Mouse (Mus musculus): ENCODE measurements around the gene Prepl. TPM values are rescaled to one million over a fixed set of nuclear protein-coding genes. Genes with fewer than 3 reads are reported as not detected.

Prepl gene
- polyA plus RNA-seq, 1 experiment from 2014 or later, result 31.1 TPM

DNA sequence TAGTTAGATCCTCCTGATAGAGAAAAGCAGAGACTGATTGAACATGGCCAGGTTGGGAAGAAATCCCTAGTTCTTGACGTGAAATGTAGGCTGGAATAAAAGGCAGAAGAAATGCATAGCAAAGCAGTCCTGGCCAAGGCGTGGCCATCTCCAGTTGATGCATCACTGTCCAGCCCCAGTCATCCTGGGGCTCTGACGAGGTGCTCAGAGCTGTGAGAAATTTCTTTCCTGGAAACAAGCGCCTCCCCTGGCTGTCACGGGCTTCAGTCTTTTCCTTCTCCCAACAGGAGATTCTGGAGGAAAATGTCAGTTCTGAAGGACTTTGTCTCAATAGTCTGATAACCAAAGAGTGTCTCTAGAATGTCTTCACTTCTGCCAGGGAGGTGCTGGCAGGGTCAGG lies 59.4 kb downstream of the Prepl start:
- WGBS, result 83% methylated on average over 5 of the region's 5 CpGs
- Histone ChIP-seq H3K4me3 (no peak overlapping the region), H3K9me3 (no peaks in the 10 kb centered on the region), H3K27me3 (ENCODE audit: poor library complexity, severe bottlenecking) (no peaks in the 10 kb centered on the region), H3K27ac (no peak overlapping the region), H3K36me3 (replicated peaks) (no peaks in the 10 kb centered on the region), H3K4me1 (no peaks in the 10 kb centered on the region)
- no peak for DNase-seq (ENCODE audit: extremely low spot score, low spot score)

DNA sequence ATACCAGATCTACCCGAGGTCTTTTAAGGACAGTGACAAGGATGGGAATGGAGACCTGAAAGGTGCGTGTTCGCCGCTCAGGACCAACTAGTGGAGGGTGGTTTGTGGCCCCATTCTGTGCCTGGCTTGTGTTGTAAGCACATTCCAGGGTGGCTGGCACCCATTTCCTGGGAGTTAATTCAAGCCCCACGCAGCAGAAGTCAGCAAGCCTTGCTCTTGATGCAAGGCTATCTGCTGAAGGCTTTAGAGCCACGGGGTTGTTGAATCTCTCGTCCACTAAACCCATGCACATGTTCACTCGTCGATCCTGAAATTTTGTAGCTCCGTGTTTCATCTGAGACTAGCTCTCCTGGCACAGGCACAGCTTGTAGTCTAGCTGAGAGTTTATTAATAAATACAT lies 61.2 kb downstream of the Prepl start:
- DNase-seq (ENCODE audit: extremely low spot score, low spot score), result no peak
- WGBS, result 93% methylated on average over 10 of the region's 10 CpGs
- H3K27ac ChIP-seq, result no peak overlapping the region
- peaks cover 4% of the 10 kb centered on the region for H3K4me1 ChIP-seq
- no peaks in the 10 kb centered on the region for H3K9me3 ChIP-seq
- H3K36me3 ChIP-seq (replicated peaks), result peaks cover 8% of the 10 kb centered on the region; the same call in 1 of the 2 replicates
- no peaks in the 10 kb centered on the region for H3K27me3 ChIP-seq (ENCODE audit: poor library complexity, severe bottlenecking)
- H3K4me3 ChIP-seq, result no peak overlapping the region

DNA sequence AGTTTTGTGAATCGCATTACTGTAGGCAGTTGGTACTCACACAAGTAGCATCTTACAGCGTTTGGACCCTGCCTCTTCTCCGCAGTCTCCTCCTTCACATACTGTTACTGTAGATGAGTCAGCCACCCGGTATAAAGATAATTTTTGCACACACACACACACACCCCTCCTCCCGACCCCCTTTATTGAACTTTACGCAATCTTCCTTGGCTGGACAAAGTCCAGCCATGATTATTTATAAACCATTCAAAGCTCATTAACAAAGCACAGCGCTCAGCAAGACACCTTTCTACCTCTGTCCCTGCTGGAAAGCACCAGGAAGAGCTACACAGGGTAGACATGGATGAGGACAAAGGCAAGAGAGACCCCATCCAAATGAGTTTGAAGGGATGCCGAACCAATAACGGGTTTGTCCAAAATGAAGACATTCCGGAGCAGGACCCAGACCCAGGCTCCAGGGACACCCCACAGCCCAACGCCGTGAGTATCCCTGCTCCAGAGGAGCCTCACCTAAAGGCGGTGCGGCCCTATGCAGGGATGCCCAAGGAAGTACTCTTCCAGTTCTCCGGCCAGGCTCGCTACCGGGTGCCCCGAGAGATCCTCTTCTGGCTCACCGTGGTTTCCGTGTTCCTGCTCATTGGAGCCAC lies 61.8 kb downstream of the Prepl start, which contains the start of gene Slc3a1:
Gene Slc3a1 (plus strand): TSS at position 284 of the 647 bp plus-strand sequence.
- 92% methylated on average over 20 of the region's 20 CpGs for whole genome bisulfite sequencing
- no peak within 1 kb of the TSS for H3K4me3 ChIP-seq
- DNase-seq (ENCODE audit: extremely low spot score, low spot score), result no peak
- H3K9me3 ChIP-seq, result no peaks in the 10 kb centered on the region
- no peaks in the 10 kb centered on the region for H3K27me3 ChIP-seq (ENCODE audit: poor library complexity, severe bottlenecking)
- H3K27ac ChIP-seq, result no peak within 1 kb of the TSS
- H3K36me3 ChIP-seq (replicated peaks), result peaks cover 8% of the 10 kb centered on the region; the same call in 1 of the 2 replicates
- peaks cover 5% of the 10 kb centered on the region for H3K4me1 ChIP-seq

DNA sequence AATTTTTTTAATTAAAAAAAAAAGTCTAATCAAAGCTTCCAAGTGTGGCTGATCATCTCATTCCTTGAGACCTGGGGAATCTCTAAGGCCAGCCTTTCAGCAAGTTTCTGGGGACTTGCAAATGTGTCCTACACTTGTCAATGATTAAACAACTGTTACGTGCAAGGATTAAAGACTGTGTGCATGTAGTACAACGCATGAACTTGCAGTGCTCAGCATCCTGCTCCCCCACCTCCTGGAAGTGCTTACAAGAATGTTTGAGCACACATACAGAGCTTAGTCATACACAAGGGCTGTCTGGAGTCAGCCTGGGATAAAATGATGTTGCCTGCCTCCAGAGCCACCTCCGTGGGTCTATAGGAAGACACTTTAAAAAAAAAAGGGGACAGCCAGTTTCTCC lies 62.8 kb downstream of the Prepl start:
- 88% methylated on average over 3 of the region's 3 CpGs for WGBS
- Histone ChIP-seq H3K4me1 (peaks cover 5% of the 10 kb centered on the region), H3K27me3 (ENCODE audit: poor library complexity, severe bottlenecking) (no peaks in the 10 kb centered on the region), H3K4me3 (no peak overlapping the region), H3K9me3 (no peaks in the 10 kb centered on the region), H3K36me3 (replicated peaks) (peaks cover 8% of the 10 kb centered on the region; the same call in 1 of the 2 replicates), H3K27ac (no peak overlapping the region)
- DNase-seq (ENCODE audit: extremely low spot score, low spot score), result no peak

DNA sequence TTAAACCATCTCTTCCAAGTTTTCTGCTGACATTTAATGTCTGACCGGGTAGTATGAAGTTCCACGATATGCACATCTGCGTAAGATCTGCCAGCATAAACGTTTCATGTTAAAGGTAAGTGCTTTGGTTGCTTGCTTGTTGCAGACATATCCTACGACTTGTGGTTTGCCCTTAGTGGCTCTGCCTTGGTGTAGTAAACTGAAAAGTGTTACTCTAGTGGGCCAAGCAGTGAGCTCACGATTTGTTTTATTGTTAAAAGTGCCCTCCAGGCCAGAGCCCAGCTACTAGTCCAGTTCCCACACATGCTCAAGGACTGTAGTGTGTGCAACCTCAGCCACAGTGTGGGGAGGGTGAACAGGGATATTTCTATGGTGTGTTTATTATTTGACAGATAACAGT lies 63.6 kb downstream of the Prepl start:
- WGBS, result 92% methylated on average over 6 of the region's 6 CpGs
- no peak for DNase-seq (ENCODE audit: extremely low spot score, low spot score)

DNA sequence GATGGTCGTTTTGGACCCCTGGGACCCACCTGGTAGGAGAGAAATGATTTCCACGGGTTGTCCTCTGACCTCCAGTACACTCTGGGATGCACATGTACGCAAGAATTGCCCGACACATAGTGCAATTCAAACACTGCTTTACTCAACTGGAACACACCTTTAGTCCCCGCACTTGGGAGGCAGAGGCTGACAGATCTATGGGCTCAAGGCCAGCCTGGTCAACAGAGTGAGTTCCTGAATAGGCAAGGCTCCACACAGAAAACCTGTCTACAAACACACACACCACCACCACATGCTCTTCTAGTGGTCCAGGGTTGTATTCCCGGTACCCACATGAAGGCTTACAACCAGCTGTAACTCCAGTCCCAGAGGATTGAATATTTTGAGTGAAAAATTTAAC lies 64.9 kb downstream of the Prepl start:
- H3K4me3 ChIP-seq, result no peak overlapping the region
- no peaks in the 10 kb centered on the region for H3K9me3 ChIP-seq
- WGBS, result 93% methylated on average over 6 of the region's 6 CpGs
- no peak for DNase-seq (ENCODE audit: extremely low spot score, low spot score)
- no peak overlapping the region for H3K27ac ChIP-seq
- no peaks in the 10 kb centered on the region for H3K27me3 ChIP-seq (ENCODE audit: poor library complexity, severe bottlenecking)
- peaks cover 8% of the 10 kb centered on the region; the same call in 1 of the 2 replicates for H3K36me3 ChIP-seq (replicated peaks)
- peaks cover 5% of the 10 kb centered on the region for H3K4me1 ChIP-seq

More for the DNA sequence above, 63.6 kb downstream of the Prepl start:
- Histone ChIP-seq H3K4me3 (no peak overlapping the region), H3K9me3 (no peaks in the 10 kb centered on the region), H3K27ac (no peak overlapping the region), H3K4me1 (peaks cover 5% of the 10 kb centered on the region), H3K36me3 (replicated peaks) (peaks cover 8% of the 10 kb centered on the region; the same call in 1 of the 2 replicates), H3K27me3 (ENCODE audit: poor library complexity, severe bottlenecking) (no peaks in the 10 kb centered on the region)

DNA sequence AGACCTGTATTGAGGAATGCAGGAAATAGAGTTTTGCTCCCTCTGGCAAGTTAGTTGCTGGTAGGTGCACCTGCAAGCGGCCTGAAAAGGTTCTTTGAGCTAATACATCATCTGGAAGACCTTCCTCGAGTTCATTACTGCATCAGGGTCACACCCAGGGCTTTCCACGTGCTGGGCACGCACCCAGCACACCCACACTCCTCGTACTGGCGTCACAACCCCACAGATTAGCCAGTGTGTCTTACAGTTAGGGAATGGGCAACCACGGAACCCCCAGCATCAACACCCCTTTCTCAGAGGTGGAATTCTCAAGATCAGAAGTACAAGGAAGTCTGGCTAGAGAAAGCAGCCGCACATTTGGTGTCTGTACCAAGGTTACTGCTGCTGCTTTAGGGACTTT lies 65.8 kb downstream of the Prepl start:
- no peak overlapping the region for H3K27ac ChIP-seq
- peaks cover 8% of the 10 kb centered on the region; the same call in 1 of the 2 replicates for H3K36me3 ChIP-seq (replicated peaks)
- H3K9me3 ChIP-seq, result no peaks in the 10 kb centered on the region
- H3K4me1 ChIP-seq, result peaks cover 5% of the 10 kb centered on the region
- no peaks in the 10 kb centered on the region for H3K27me3 ChIP-seq (ENCODE audit: poor library complexity, severe bottlenecking)
- 88% methylated on average over 8 of the region's 8 CpGs for WGBS
- no peak for DNase-seq (ENCODE audit: extremely low spot score, low spot score)
- no peak overlapping the region for H3K4me3 ChIP-seq

DNA sequence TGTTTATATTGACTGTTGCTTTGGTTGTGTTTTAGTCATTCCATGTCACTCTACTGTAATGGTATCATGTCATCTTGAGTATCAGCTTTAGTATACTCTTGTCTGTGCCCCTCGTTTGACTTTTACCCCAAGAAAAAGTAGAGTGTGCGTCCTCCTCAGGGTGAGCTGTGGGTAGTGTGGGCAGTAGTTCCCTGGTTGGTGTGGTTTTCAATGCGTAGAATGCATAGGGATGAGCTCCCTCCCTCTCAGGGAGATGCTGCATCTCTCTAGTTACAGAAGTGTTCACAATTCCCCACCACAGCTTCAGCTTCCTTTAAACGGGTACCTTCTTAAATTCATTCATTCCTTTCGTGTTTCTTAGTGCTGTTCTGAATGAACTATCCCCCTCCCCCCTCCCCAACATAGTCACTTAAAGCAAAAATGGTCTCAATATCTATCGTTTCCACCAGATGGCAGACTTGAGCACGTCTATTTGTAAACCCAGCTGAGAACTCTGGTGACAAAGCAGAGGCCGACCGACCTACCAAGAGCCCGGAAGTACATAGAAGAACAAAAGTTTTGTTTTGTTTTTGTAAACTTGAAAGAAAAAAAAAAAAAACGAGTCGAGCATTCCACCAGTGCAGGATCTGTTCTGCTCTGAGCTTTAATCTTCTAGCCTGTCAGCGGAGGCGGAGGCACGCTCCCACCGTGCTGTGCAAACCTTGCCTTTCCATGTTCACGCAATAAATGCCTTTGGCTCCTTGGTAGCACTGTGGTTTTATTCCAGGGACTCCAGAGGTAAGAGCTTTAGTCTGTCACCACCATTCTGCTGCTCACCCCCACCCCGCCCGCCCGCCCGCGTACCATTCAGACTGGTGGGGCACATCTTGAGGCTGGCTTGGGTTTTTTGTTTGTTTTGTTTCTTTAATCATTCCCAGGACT lies 66.5 kb downstream of the Prepl start:
- Histone ChIP-seq H3K9me3 (no peaks in the 10 kb centered on the region), H3K4me3 (no peak overlapping the region), H3K4me1 (peaks cover 5% of the 10 kb centered on the region), H3K27ac (no peak overlapping the region), H3K36me3 (replicated peaks) (peaks cover 8% of the 10 kb centered on the region; the same call in 1 of the 2 replicates), H3K27me3 (ENCODE audit: poor library complexity, severe bottlenecking) (no peaks in the 10 kb centered on the region)
- 68% methylated on average over 22 of the region's 22 CpGs for WGBS
- DNase-seq (ENCODE audit: extremely low spot score, low spot score), result peak; percentile 28

DNA sequence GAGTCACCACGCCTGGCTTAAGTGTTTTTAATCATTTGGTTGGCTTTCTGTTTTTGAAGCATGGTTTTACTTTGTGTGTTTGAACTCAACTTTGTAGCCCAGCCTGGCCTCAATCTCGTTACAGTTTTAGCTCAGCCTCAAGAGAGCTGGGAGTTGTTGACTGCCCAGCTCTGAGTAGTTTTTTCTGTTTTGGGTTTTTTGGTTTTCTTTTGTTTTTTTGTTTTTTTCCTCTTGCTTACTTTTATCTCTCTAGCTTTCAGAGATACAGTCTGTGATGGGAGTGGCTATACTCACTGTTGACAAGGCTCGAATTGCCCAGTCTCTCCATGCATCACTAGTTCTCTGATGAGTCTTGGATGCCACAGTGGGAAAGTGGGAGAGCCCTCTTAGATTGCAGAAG lies 69.7 kb downstream of the Prepl start:
- DNase-seq (ENCODE audit: extremely low spot score, low spot score), result no peak
- 86% methylated on average over 3 of the region's 3 CpGs for WGBS
- no peak overlapping the region for H3K4me3 ChIP-seq

DNA sequence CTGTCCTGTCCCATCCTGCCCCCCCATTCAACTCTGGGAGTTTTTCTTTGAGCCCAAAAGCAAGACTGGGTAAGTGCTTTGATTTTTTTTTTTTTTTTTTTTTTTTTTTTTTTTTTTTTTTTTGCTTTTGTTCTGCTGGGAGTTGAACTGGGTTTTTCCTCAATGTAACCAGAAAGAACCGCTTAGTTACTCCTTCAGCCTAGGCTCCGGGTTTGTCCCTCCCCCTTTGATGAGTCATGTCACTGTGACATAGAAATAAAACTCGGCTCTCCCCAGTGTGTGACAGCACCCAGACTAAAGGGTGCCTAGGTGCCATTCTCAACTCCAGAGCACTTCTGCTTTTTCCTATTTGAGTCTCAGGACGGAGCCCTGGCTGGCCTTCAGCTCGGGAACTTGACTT lies 71.2 kb downstream of the Prepl start:
- WGBS, result 92% methylated on average over 5 of the region's 5 CpGs

More for the DNA sequence above, 69.7 kb downstream of the Prepl start:
- no peaks in the 10 kb centered on the region for H3K27me3 ChIP-seq (ENCODE audit: poor library complexity, severe bottlenecking)
- H3K27ac ChIP-seq, result no peak overlapping the region
- H3K36me3 ChIP-seq (replicated peaks), result peaks cover 12% of the 10 kb centered on the region
- peaks cover 5% of the 10 kb centered on the region for H3K4me1 ChIP-seq
- no peaks in the 10 kb centered on the region for H3K9me3 ChIP-seq

DNA sequence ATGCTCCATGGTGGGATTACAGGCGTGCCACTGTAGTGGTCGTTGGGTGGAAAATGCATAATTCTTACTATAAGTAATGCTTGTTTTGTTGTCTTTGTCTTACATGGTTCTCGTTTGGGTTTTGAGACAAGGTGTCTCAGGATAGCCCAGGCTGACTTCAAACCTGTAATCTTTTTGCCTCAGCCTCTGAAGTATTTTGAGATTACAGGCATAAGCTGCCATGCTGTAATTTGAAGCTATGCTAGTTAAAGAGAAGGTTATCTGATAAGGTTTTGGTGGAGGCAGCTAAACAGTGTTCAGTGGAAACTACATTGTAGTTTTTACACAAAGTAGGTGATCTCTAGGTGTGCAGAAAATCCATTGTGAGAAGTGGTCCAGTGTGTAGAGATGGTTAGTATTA lies 71.7 kb downstream of the Prepl start:
- Histone ChIP-seq H3K36me3 (replicated peaks) (peaks cover 4% of the 10 kb centered on the region; the same call in 1 of the 2 replicates), H3K4me3 (no peak overlapping the region), H3K27me3 (ENCODE audit: poor library complexity, severe bottlenecking) (no peaks in the 10 kb centered on the region), H3K9me3 (no peaks in the 10 kb centered on the region), H3K4me1 (no peaks in the 10 kb centered on the region), H3K27ac (no peak overlapping the region)
- no peak for DNase-seq (ENCODE audit: extremely low spot score, low spot score)
- WGBS, result 86% methylated on average over 3 of the region's 3 CpGs

More for the DNA sequence above, 71.2 kb downstream of the Prepl start:
- no peak for DNase-seq (ENCODE audit: extremely low spot score, low spot score)
- Histone ChIP-seq H3K27ac (no peak overlapping the region), H3K36me3 (replicated peaks) (peaks cover 4% of the 10 kb centered on the region; the same call in 1 of the 2 replicates), H3K4me1 (peaks cover 1% of the 10 kb centered on the region), H3K27me3 (ENCODE audit: poor library complexity, severe bottlenecking) (no peaks in the 10 kb centered on the region), H3K4me3 (no peak overlapping the region), H3K9me3 (no peaks in the 10 kb centered on the region)

DNA sequence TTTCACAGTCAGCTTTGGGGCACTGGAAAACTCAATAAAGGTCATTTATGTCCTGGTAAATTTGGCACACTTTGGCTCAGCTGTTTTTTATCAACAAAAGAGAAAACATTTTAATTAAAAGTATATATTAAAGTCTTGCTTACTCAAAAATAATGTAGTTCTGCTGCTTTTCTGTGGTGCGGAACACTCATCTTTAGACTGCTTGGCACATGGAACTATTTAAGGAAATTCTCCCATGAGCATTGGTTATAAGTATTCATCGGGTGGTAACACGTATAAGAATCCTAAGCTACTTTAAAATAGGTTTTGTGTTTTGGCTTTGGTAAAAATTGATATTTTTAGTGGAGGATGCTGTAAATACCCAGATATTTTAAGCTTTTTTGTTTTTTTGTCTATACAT lies 75.4 kb downstream of the Prepl start:
- no peak overlapping the region for H3K4me3 ChIP-seq
- no peaks in the 10 kb centered on the region for H3K4me1 ChIP-seq
- 96% methylated on average over 3 of the region's 3 CpGs for WGBS
- H3K27me3 ChIP-seq (ENCODE audit: poor library complexity, severe bottlenecking), result no peaks in the 10 kb centered on the region
- peaks cover 33% of the 10 kb centered on the region for H3K36me3 ChIP-seq (replicated peaks)
- no peak overlapping the region for H3K27ac ChIP-seq
- no peak for DNase-seq (ENCODE audit: extremely low spot score, low spot score)
- no peaks in the 10 kb centered on the region for H3K9me3 ChIP-seq

DNA sequence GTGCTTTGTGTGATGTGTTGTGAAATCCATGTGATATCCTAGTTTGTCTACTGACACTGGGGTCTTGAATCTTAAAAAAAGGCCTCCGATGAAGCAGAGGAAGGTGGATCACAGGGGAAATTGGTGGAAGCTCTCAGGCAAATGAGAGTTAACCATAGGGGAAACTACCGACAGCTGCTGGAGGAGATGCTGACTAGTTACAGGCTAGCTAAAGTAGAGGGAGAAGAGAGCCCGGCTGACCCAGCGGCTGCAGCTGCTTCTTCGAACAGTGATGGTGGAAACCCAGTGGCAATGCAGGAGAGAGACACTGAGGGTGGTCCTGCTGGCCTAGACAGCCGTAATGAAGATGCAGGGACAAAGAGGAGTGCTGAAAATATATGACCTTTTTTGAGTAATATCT lies 76.6 kb downstream of the Prepl start:
- H3K27ac ChIP-seq, result no peak overlapping the region
- H3K27me3 ChIP-seq (ENCODE audit: poor library complexity, severe bottlenecking), result no peaks in the 10 kb centered on the region
- H3K36me3 ChIP-seq (replicated peaks), result peaks cover 34% of the 10 kb centered on the region
- no peaks in the 10 kb centered on the region for H3K4me1 ChIP-seq
- WGBS, result 88% methylated on average over 6 of the region's 6 CpGs
- no peak overlapping the region for H3K4me3 ChIP-seq
- no peak for DNase-seq (ENCODE audit: extremely low spot score, low spot score)
- H3K9me3 ChIP-seq, result no peaks in the 10 kb centered on the region
